Mouse (Mus musculus) spleen, postnatal 4 days (tissue): ENCODE measurements at regions not wholly inside any gene's neighbourhood (a gene's known extent, or its start where the extent isn't known, plus 50 kb on each side); places are given as distances from the start of the nearest gene placed in this dataset.

Source experiments
- DNase-seq, 2 experiments: peaks; one replicate each; pipeline ENCODE4 v3.0.0; 2022; ENCODE audit warnings: low spot score in 2 of 2

DNA sequence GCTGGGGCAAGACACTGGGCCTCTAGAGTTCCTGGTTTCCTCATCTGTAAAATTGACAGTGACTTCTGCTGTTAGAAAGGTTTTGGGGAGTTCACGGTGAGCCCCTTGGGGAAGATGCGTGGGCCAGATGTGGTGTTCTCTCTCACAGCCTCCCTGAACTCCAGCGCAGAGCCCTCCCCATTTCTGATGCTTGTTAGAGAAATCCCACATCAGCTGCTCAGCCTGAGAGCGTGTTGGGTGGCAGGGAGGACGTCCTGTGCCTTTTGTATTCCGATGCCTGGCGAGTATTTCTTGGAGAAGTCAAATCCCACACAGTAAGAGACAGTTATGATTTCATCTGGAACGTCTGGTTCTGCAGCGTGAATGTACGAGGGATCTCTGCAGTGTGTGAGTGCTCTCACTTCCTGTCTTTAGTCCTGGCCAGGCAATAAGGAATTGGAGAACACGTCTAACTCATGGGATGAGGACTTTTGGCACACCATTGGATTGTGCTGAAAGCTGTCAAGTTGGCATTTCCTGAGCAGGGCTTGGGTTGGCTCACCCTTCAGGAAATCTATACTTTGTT lies 110.8 kb upstream of the Prickle1 start:
- no peak for DNase-seq

DNA sequence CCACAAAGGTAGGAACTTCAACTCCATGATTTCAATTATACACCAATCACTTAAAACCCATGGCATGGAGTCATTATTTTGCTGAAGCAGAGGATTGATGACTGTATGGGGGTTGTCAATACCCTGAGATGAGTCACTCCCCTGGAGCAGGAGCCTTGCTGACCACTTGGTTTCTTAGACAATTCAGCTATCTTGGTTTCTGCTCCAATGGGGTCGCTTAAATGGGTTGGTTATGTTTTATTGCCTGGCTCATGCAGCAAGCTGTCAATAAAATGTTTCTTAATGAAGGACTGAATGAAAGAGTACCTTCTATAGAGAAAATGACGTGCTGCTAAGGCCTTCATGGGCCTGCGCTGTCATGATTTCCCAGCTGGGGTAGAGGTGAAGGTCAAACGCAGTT lies 110.0 kb upstream of the Prickle1 start:
- DNase-seq, result no peak

DNA sequence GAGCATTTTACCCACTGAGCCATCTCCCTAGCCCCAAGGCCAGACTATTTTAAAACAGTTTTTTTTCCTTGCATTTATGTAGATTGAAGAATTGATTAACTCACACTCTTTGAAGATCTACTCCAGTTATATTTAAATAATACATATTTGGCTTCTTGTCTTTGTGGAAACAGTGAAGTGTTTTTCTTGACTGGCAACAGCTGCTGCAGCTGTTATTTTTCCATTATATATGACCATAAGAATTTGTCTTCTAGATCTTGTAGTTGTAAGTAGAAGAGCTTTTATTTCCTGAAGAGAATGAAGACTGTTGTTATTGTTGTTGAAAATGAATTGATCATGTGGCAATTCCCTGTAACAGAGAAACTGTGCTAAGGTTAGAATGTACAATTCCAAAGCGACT lies 109.4 kb upstream of the Prickle1 start:
- DNase-seq, result no peak

DNA sequence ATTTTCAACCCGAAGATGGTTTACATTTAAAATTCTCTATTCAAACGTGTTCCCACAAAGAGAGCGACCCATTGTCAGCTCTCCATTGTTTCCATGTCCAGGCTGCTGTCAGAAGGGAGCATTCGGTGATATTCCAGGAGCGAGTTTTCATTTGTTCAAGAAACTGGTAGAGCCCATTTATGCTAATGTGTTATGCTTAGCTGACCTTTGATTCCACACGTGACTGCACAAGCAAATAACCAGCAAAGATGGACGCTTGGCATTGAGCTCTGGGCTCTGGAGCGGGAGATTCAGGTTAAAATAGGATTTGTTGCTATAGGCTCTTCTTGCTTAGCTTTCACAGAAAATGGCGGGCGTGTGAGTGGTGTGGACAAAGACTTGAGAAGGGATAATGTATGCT lies 105.3 kb upstream of the Prickle1 start:
- no peak for DNase-seq

DNA sequence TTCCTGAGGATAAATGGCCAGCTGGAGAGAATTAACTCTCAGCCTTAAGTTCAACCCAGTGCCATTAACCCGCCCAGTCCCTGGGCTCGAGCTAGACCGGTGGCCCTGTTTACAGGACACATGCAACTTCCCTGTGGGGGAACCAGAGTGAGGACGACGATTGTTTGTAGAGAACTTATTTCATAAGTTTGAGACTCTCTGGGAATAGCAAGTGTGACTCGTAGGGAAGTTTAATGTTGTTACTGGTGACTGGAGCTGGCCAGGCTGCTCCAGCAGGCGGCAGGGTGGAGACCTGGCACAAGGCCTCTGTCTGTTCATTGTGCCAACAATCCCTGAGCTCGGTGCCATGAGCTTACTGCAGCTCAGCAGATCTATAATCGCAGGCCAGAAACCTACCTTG lies 104.3 kb upstream of the Prickle1 start:
- DNase-seq, result no peak

DNA sequence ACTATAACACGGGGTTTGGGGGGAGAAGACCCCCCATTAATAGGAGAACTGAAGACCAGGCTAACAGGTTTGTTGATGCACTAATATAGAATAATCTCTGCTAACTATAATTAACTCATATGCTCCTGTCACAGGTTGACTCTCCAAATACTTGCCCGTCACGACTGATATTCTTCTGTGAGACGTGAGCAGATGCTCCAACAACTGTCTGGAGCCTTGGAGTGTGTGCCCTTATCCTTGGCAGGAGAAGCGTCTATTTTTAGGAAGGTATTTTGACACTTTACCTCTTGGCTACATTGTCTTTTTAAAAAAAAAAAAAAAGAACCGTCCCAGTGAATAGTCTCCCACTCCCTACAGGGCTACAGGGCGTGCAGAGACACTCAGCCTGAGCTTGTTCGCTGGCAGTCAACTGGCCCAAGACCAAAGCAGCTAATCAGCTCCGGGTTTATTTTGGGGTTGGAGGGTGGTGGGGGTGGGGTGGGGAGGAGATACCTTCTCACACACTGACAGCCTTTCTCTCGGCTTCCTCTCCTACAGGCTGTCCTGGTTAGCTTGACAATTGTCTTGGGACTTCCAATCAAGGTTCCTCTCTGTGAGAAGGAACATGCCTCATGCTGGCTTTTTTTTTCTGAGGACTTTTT lies 102.6 kb upstream of the Prickle1 start:
- DNase-seq, result no peak

DNA sequence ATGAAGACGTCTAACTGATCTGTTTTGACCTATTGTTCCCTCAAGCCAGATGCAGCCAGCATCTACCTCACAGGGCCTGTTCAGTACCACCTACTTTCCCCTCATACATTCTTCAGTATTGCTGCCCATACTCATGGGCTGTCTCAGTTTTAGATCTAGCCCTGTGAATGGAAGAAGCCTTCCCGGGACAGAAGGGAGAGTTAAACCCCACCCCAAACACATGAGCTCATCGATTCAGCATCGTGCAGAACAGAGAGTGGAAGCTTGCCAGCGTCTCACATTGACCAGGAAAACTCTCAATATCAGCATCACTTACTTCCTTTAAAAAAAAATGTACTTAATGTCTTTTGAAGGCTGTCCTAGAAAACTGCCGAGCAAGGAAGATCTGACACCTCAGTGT lies 95.0 kb upstream of the Prickle1 start:
- no peak for DNase-seq

DNA sequence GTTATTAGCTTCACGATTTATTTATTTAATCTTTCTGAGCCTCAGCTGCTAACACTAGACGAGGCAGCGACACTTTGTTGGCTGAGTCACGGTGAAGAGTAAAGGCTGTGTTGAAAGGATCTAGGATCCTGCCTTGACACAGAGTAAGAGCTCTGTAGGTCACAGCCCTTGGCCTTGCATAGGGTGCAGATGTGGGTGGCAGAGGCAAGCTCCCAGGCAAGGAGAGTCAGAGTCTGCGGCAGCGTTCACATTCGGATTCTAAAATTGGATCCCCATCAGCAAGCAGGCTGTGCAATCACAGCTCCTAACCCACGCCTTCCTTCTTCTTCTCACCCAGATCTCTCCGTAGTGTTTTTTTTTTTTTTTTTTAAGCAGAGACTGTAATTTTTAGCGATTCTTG lies 94.3 kb upstream of the Prickle1 start:
- DNase-seq, result no peak

DNA sequence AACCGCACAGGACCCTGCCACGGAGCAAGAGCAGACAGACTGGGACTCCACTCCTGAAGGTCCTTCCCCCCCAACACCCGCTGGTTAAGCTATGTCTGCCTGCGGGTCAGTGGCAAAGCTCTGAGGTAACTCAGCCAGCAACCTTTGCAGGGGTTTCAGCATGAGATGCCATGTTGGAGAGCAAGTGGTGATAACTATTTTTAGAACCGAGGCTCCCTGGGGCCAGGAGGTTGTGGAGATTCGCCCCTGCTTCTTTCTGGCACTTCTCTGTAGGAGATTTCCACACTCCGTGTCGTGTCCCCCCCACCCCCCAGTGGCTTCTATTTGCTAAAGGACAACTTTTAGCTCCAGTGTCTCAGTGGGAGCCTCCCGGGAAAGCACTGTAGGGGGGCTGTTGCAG lies 90.7 kb upstream of the Prickle1 start:
- no peak for DNase-seq

DNA sequence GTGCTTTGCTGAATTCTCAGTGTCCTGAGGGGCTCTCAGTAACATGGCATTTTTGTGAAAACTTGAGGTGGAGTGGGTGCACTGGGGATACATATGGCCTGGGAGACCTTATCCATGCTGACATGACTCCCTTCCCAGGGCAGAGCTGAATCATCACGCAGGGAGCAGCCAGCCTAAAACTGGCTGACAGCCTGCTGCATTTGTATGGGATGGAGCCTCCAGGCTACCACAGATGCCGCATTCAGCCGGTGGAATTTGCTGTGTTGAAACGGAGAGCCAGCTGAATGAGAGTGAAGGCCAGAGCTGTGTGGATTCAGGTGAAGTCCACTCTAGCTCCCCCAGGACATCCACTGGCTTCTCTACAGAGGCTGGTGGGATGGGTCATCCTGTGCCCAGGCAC lies 85.9 kb upstream of the Prickle1 start:
- DNase-seq, result no peak

DNA sequence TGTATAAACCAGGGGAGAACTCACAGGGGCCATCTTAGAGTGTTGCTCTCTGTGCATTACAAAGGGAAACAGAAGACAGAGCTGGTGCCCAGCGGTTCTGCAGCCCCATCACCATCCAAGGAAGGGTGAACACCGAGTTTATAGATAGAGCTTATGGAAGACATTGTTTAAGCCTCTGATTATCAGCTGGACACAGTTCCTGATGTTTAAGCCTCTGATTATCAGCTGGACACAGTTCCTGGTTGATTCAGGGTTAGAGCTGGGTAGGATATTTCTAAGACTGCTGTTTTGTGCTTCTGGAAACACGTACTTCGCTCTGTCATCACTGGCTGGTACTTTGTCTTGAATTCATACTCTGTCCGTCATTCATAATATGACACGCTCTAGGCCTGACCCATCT lies 79.9 kb upstream of the Prickle1 start:
- DNase-seq, result no peak

DNA sequence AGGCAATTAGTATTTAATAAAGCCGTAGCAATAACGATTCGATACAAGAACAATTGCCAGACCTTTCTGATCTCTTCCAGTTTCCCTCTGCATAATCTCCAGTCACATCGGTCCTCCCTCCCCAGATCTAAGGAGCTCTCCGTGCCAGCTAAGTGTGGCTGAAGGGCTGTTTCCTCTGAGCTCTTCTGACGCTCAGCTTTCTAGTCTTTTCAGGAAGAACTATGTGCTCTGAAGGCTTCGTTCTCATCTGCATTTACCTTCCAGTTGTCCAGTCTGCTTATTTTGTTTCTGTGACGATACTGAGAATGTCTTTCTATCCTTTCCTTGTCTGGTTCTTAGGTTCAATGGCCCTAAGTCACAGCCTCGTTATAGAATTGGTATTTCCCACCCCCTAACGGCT lies 78.3 kb upstream of the Prickle1 start:
- no peak for DNase-seq

DNA sequence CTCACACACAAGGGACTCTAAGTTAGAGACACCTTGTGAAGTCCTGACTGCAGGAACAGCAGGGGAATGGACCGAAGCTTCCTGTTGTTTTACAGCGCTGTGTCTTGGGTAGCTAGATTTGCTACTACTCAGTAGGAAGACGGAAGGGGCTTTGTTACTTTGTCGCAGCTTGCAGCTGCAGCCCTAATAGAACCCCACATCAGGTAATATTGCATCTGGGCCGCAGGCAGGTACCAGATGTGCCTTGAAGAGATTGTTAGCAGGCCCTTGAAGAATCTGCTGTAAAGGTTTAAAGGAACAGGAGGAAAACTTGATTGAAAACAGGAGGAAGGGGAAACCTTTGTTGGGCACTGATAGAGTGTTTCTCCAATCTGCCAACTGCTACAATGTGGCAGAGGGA lies 68.2 kb upstream of the Prickle1 start:
- DNase-seq, result no peak

DNA sequence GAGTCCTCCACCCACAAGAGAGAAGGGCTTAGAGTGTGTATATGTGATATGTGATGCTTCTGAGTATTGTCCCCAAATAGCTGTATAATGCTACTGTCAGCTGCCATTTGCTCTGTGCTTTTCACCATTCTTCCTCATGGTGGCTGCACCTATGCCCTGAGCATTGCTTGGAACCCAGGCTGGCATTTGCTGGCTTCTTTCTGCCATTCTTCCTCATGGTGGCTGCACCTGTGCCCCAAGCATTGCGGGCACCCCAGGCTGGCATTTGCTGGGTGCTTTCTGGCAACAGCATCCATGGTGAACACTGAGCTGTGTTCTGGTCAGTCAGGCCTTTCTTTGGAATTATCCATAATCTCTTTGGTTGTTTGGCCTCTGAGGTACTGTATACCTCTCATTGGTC lies 66.9 kb upstream of the Prickle1 start:
- no peak for DNase-seq

DNA sequence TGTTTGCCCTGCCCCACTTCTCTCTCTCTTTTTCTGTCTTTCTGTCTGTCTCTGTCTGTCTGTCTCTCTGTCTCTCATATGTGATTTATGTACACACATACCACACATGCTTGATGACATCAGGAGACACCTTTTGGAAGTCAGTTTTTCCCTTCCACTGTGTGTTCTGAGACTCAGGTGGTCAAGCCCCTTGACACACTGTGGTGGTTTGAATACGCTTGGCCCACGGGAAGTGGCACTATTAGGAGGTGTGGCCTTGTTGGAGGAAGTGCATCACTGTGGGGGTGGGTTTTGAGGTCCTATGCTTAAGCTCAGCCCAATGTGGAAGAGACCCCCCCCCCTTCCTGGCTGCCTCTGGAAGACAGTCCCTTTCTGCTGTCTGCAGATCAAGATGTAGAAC lies 66.1 kb upstream of the Prickle1 start:
- DNase-seq, result no peak

DNA sequence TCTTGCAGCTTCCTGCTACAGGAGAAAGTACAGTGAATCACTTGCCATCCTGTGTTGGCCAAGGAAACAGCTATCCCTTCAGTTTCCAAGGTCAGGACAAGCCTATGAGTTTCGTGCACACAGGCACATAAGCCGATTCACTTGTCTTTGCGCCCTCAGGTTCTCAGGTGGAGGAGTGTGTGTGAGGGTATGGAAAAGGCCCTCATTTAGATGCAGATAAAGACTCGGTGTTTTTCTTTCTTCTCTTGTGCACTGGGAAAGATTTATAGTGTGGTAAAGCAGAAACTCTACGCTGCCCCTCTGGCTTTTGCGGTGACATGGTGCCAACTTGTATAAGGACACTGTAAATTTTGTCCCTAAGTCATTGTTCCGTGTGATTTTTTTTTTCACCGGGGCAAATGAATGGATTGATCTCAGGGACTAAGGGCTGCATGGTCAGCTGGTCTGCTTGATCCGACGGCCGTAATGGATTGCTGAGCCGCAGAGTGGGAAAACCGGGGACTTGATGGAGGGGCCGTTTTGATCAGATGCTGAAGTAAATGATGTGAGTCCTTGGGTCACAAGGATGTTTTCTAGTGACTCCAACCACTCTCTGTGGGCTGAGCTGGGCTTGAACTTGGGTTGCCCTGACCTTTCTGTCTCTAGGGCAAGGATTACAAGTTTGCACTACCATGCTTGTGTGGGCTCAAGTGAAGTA lies 65.4 kb upstream of the Prickle1 start:
- DNase-seq, result no peak

DNA sequence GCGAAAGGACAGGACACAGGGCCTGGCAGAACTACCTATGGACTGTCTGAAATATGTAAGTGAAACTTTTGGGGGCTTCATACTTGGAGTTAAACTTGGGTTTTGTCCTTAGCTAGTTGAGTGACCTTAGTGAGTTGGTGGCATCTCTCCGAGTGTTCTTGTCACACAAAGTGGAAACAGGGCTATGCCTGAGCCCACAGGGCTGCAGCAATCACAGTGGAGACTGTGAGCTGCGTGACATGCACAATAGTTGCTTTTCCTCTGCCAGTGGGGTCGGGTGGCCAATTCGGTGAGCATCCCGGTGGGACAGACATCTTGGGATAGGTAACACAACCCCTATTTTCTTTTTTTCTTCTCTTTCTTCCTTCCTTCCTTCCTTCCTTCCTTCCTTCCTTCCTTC lies 61.5 kb upstream of the Prickle1 start:
- DNase-seq, result no peak

DNA sequence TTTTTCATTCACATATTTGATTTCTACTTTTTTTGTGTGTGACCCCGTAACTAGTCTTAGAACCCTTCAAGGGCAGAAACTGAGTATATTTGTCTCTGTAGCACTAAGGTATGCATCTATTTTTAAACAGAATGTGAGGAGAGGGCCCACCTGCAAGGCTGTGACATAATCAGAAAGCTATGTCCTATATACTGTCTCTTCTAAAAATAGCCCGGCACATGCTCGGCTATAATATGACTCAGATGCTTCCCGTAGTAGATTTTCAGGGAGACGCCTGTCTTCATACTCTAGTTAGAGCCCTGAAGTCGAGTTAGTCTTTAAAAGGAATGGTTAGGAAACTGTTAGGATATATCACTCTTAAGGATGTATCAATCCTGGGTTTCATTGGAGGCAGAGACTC lies 61.0 kb upstream of the Prickle1 start:
- DNase-seq, result no peak

DNA sequence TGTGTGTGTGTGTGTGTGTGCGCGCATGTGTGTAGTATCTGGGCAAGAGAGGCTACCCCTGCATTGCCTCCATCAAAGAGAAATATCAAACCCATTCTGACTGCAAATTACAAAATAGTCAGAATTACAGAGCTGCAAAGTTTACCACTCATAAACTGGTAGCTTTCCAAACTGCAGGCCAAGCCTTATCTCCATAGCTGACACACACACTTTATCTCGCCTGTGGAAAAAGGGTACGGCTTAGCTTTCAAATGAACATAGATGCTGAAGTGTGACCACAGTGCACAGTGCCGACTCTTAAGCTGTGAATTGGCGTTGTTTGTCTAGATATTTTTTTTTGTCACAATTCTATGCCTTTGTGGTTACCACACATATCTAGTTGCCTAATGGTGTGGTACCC lies 60.1 kb upstream of the Prickle1 start:
- DNase-seq, result no peak

DNA sequence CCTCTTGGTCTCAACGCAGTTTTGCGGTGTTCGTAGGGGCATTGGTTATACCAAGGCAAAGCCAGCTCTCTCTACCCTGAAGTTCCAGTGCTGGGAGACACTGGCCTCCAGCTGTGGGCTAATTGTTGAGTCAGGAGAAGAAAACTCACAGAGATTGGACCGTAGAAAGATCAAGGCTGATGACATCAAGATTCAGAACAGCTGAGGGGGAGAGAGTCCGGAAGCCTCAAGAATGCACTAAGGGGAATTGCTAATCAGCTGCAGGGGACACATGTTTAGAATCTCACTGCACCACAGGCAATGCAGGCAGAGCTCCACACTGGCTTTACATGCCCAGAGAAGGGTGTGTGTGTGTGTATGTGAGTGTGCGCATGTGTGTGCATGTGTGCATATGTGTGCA lies 59.6 kb upstream of the Prickle1 start:
- DNase-seq, result no peak

DNA sequence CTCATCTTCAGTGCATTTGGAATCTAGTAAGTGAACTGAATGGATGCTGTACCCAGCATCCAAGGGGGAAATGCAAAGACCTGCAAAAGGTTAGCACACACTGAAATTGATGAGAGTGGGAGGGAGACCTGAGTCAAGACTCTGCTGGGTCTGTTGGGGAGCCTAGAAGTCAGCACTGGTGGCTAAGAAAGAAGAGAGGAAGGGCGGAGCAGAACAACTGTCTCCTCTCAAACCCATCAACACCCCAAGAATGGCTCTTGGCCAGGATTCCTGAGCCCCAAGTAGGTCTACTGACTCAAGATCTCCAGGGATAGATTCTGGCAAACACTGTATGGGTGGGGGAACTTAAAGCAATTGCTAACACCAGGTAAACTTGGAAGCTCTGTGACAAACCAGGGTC lies 57.7 kb upstream of the Prickle1 start:
- no peak for DNase-seq

DNA sequence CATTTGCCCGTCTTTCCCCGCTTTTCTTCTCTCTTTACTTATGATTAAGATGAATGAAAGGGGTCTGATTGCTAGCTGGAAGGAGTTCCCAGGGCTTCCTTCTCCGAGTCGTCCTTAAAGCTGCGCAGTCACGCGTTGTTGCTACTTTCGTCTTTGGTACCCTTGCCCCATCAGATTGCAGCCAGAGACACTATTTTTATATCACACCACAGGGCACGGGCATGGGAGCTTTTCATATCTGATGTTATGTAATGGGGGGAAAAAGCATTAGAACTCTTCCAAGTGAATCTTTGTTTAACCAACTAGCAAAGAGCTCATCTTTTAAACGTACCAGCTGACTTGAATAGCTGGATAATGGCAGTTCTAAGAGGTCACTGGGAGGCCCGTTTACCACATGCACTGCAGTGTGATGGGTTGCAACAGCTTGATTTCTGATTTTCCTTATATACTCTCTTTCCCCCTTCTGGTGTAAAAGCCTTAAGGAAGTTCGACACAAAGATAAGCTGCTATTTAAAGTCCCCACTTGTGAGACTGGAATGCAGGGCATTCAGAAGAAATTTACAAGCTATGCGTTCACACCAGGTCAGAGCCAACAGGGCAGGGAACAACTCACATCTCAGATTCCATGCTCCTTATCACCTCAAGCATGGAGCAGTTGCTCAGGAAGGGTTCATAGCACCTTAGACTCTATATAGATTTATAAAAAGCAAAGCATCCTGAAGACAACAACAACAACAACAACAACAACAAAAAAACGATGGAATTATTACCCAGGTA lies 55.5 kb upstream of the Prickle1 start:
- no peak for DNase-seq

DNA sequence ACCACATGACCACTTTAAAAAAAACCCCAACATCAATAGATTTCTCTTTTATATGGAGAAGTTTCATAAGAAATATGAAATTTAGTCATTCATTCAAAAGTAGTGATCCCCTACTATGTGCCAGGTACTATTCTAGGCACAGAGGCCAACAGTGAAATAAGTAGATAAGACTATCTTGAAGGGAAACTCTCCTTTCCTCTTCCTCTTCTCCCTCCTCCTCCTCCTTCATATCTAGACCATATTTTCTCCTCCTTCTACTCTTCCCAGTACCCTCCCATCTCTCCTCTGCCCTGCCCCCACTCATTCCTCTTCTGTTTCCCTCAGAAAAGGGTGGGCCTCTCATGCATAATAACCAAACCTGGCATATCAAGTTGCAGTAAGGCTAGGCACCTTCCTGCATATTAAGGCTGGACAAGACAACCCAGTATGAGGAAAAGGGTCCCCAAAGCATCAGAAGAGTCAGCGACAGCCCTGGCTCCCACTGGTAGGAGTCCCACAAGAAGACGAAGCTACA lies 54.4 kb upstream of the Prickle1 start:
- DNase-seq, result no peak
